In genomic region chr4:152424341-152424740, GRCm38 (mm10) we compare ENCODE assay signal across 9 mouse cellular contexts. TPM values are rescaled to one million over a fixed set of nuclear protein-coding genes. Genes with fewer than 3 reads are reported as not detected.
DNase-seq lines count a peak whose midpoint lies in the region; ATAC-seq and TF ChIP-seq lines count a peak whose summit lies in the region.
"Had no signal": no experiment of that assay in that cellular context is flagged by ENCODE, and none has a peak within 500 bp of the region (broad histone marks: within the 10 kb centered on the region; RNA-seq: fewer than 3 reads in every experiment).

No protein-coding gene starts in this region.

- H3K4me2 ChIP-seq in forebrain, embryonic 14.5 days (ENCODE audit: low read length) = no peak overlapping the region
- no peak overlapping the region for H3K4me2 ChIP-seq in forebrain, postnatal 0 days (ENCODE audit: low read depth)
- no peak overlapping the region for H3K4me2 ChIP-seq in midbrain, embryonic 13.5 days (replicated peaks)
- H3K4me2 ChIP-seq: limb, embryonic 13.5 days had no signal

- no peak overlapping the region for H3K27ac ChIP-seq in forebrain, embryonic 14.5 days (ENCODE audit: low read depth, low read length)
- H3K27ac ChIP-seq in forebrain, postnatal 0 days (ENCODE audit: low read depth, low read length) = no peak overlapping the region
- no peak overlapping the region for H3K27ac ChIP-seq in midbrain, embryonic 13.5 days
- H3K27ac ChIP-seq: limb, embryonic 13.5 days had no signal

- DNase-seq in forebrain, embryonic 14.5 days (ENCODE audit: low spot score) = peak; percentile 46
- no peak for DNase-seq in forebrain, postnatal 0 days
- peak; percentile 48 for DNase-seq in lung, postnatal 10 days
- DNase-seq in lung, adult 18-20 months = no peak
- DNase-seq in embryo, embryonic 10 days (ENCODE audit: low spot score) = peak; percentile 77
- DNase-seq in cerebellum, postnatal 10 days = no peak

- no peak overlapping the region for H3K4me3 ChIP-seq in forebrain, embryonic 14.5 days (ENCODE audit: low read depth, low read length)
- H3K4me3 ChIP-seq in forebrain, postnatal 0 days (ENCODE audit: low read depth, low read length) = no peak overlapping the region
- no peak overlapping the region for H3K4me3 ChIP-seq in midbrain, embryonic 13.5 days (replicated peaks)
- H3K4me3 ChIP-seq: limb, embryonic 13.5 days had no signal

- no peaks in the 10 kb centered on the region for H3K4me1 ChIP-seq in forebrain, embryonic 14.5 days (ENCODE audit: control insufficient read depth, insufficient read depth, low read length)
- H3K4me1 ChIP-seq in forebrain, postnatal 0 days (ENCODE audit: insufficient read depth) = no peaks in the 10 kb centered on the region
- H3K4me1 ChIP-seq in midbrain, embryonic 13.5 days (replicated peaks) = peaks cover under 1% of the 10 kb centered on the region; the same call in 1 of the 2 replicates
- H3K4me1 ChIP-seq: limb, embryonic 13.5 days had no signal

- H3K36me3 ChIP-seq in forebrain, embryonic 14.5 days (ENCODE audit: control insufficient read depth, insufficient read depth, low read length) = no peaks in the 10 kb centered on the region
- H3K36me3 ChIP-seq in forebrain, postnatal 0 days (ENCODE audit: insufficient read depth) = no peaks in the 10 kb centered on the region
- no peaks in the 10 kb centered on the region for H3K36me3 ChIP-seq in midbrain, embryonic 13.5 days
- H3K36me3 ChIP-seq: limb, embryonic 13.5 days had no signal

- no peaks in the 10 kb centered on the region for H3K27me3 ChIP-seq in forebrain, embryonic 14.5 days (replicated peaks; ENCODE audit: control insufficient read depth, insufficient read depth, low read length)
- H3K27me3 ChIP-seq in forebrain, postnatal 0 days (ENCODE audit: insufficient read depth, low read length) = no peaks in the 10 kb centered on the region
- no peaks in the 10 kb centered on the region for H3K27me3 ChIP-seq in midbrain, embryonic 13.5 days
- H3K27me3 ChIP-seq: limb, embryonic 13.5 days had no signal

- no peak for TF ChIP-seq CTCF in forebrain, postnatal 0 days (IDR thresholded peaks at IDR 0.05; ENCODE audit: low read depth)

- ATAC-seq in forebrain, embryonic 14.5 days = no peak
- ATAC-seq in forebrain, postnatal 0 days = no peak
- ATAC-seq in megakaryocyte-erythroid progenitor cell, adult 5-6 weeks (replicated peaks; ENCODE audit: low FRiP score, low TSS enrichment, poor library complexity, severe bottlenecking) = 0 out of 2 replicates have a peak, but pooled peaks have one; percentile 33
- no peak for ATAC-seq in midbrain, embryonic 13.5 days

- H3K9me3 ChIP-seq in forebrain, embryonic 14.5 days (replicated peaks; ENCODE audit: control insufficient read depth, low read length) = 0 out of 2 replicates have a peak, but pooled peaks cover 2% of the 10 kb centered on the region
- H3K9me3 ChIP-seq in forebrain, postnatal 0 days (ENCODE audit: low read length) = no peaks in the 10 kb centered on the region
- H3K9me3 ChIP-seq in midbrain, embryonic 13.5 days = no peaks in the 10 kb centered on the region
- H3K9me3 ChIP-seq: limb, embryonic 13.5 days had no signal

- H3K9ac ChIP-seq in forebrain, embryonic 14.5 days (ENCODE audit: low read length) = no peak overlapping the region
- no peak overlapping the region for H3K9ac ChIP-seq in forebrain, postnatal 0 days
- H3K9ac ChIP-seq in midbrain, embryonic 13.5 days (replicated peaks) = no peak overlapping the region
- H3K9ac ChIP-seq: limb, embryonic 13.5 days had no signal

- WGBS in forebrain, embryonic 14.5 days = 37% methylated on average over 4 of the region's 4 CpGs
- WGBS in forebrain, postnatal 0 days = 38% methylated on average over 4 of the region's 4 CpGs
- 44% methylated on average over 4 of the region's 4 CpGs for WGBS in midbrain, embryonic 13.5 days

RNA-seq across cellular contexts. Expression of gene Nphp4, which starts 52.2 kb away (rescaled TPM):
- polyA plus RNA-seq in forebrain, embryonic 14.5 days (2014; fragmentation: Nextera tagmentation; extraction: Ambion mirVana) = 3.6 and 4.4 TPM in 2 replicates
- 5.5 and 6.5 TPM in 2 replicates for total RNA-seq in forebrain, postnatal 0 days (2014; rRNA removed)
- polyA plus RNA-seq in forebrain, postnatal 0 days (2015; fragmentation: Nextera tagmentation; extraction: Ambion mirVana) = 2.6 and 3.5 TPM in 2 replicates
- total RNA-seq in megakaryocyte-erythroid progenitor cell, adult 5-6 weeks (2014; fragmentation: Nextera tagmentation) = 0.61 TPM in 1 of 2 replicates, not detected in the other
- total RNA-seq in megakaryocyte-erythroid progenitor cell, adult 5-6 weeks (2017) = 0.19 TPM in 1 of 2 replicates, not detected in the other
- 6.2 and 6.5 TPM in 2 replicates for polyA plus RNA-seq in midbrain, embryonic 13.5 days (2015; fragmentation: Nextera tagmentation; extraction: Ambion mirVana)

RNA-seq across cellular contexts. Expression of gene Kcnab2, which starts 53.3 kb away (rescaled TPM):
- 11.2 and 13.4 TPM in 2 replicates for polyA plus RNA-seq in forebrain, embryonic 14.5 days (2014; fragmentation: Nextera tagmentation; extraction: Ambion mirVana)
- 31.5 and 38.6 TPM in 2 replicates for total RNA-seq in forebrain, postnatal 0 days (2014; rRNA removed)
- 20.9 and 24.2 TPM in 2 replicates for polyA plus RNA-seq in forebrain, postnatal 0 days (2015; fragmentation: Nextera tagmentation; extraction: Ambion mirVana)
- total RNA-seq in megakaryocyte-erythroid progenitor cell, adult 5-6 weeks (2014; fragmentation: Nextera tagmentation) = 42.5 and 57.5 TPM in 2 replicates
- total RNA-seq in megakaryocyte-erythroid progenitor cell, adult 5-6 weeks (2017) = 59.7 and 75.3 TPM in 2 replicates
- polyA plus RNA-seq in midbrain, embryonic 13.5 days (2015; fragmentation: Nextera tagmentation; extraction: Ambion mirVana) = 21.7 and 21.9 TPM in 2 replicates

Comparison
In these comparisons a context has a peak if more than half of its experiments do, and no peak if none do; other contexts are left out.
1. DNase-seq: peak in forebrain, embryonic 14.5 days (single experiment), lung, postnatal 10 days (single experiment) and embryo, embryonic 10 days (single experiment); none in forebrain, postnatal 0 days (single experiment), lung, adult 18-20 months (0 of 2) and cerebellum, postnatal 10 days (0 of 2).